Mouse (Mus musculus) liver, embryonic 14.5 days (tissue): ENCODE measurements at regions not wholly inside any gene's neighbourhood (a gene's known extent, or its start where the extent isn't known, plus 50 kb on each side); places are given as distances from the start of the nearest gene placed in this dataset.

Source experiments
- CTCF ChIP-seq: IDR thresholded peaks from 2 replicates; pipeline ENCODE4 v1.5.1; 2016; ENCODE audit warnings: antibody characterized with exemption, low read depth, control low read depth
- EP300 ChIP-seq: IDR thresholded peaks from 2 replicates; pipeline ENCODE4 v1.6.1; 2016; ENCODE audit warnings: antibody characterized with exemption, low read depth

GRCm38 (mm10) chr7:111846417-111846816 is 66.6 kb upstream of the Galnt18 start:
- TF ChIP-seq CTCF (no peak), EP300 (no peak)
